Mouse (Mus musculus) E14TG2a.4 (cell line): ENCODE measurements around the gene Lrrc45.

Source experiments
- CTCF ChIP-seq: conservative IDR thresholded peaks from 2 replicates; pipeline ENCODE4 v1.5.1; 2014; ENCODE audit warnings: low read length
- NANOG ChIP-seq: IDR thresholded peaks from 2 replicates; pipeline ENCODE4 v1.6.1; 2014; ENCODE audit warnings: borderline replicate concordance, low read length, mixed read lengths
- POU5F1 ChIP-seq: IDR thresholded peaks from 2 replicates; pipeline ENCODE4 v1.6.1; 2014; ENCODE audit warnings: low read length, borderline replicate concordance

- no peak for TF ChIP-seq NANOG
- TF ChIP-seq CTCF = no peak
- TF ChIP-seq POU5F1 = no peak
Observed at GRCm38 (mm10) chr11:120684086-120684485, 29.6 kb upstream of the Lrrc45 start.
